Mouse (Mus musculus): ENCODE measurements around the gene Hmgcs1.
"Not testable (repeated sequence)": the region's sequence is repeated elsewhere in the genome, so short reads cannot be mapped to it uniquely, and the experiment has no call there.

DNA sequence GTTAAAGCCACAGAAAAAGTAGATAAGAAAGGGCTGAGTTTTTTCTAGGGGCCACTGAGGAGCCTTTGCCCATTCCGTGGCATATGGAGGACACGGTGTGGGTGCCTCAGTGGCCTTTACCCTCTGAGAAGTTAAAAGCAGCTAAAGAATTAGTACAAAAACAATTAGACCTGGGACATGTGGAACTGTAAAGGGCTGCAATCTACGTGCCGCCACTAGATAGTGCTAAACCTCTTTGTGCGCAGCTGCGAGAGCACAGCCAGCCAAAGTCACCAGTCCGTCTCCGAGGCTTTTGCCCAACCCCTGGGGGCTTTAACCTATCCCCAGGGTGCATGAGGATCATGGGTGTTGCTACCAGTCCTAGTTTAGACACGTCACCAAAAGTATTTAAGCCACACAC, 28.8 kb upstream of the Hmgcs1 start:
- TF ChIP-seq CHD2 (IDR thresholded peaks at IDR 0.05; ENCODE audit: low read depth, low read length); HCFC1 (IDR thresholded peaks at IDR 0.05; ENCODE audit: borderline replicate concordance, insufficient read depth, low read length); MAFK (IDR thresholded peaks at IDR 0.05; ENCODE audit: insufficient read depth, low read depth, low read length); ZNF384 (IDR thresholded peaks at IDR 0.05; ENCODE audit: low read depth, low read length); ZC3H11A (IDR thresholded peaks at IDR 0.05; ENCODE audit: borderline replicate concordance, low read depth, low read length): not testable (repeated sequence)

Data from ES-E14 (cell line).